Mouse (Mus musculus) MEL (cell line): ENCODE data around the gene Nans. TPM values are rescaled to one million over a fixed set of nuclear protein-coding genes. Genes with fewer than 3 reads are reported as not detected.

Source experiments
- DNase-seq: peaks from one replicate; pipeline ENCODE4 v3.0.0; 2011; ENCODE audit warnings: low read depth, low spot score
- H3K27ac ChIP-seq: 2 replicates; pipeline ENCODE4 v1.5.1; 2012; ENCODE audit warnings: low read depth, mild to moderate bottlenecking, control low read depth, low read length, moderate library complexity; ENCODE audit not compliant: control insufficient read depth
- H3K27me3 ChIP-seq, 2 experiments: fragments of 150-350 bp in 1 of 2; sonication (generic) in 1 of 2; 2 replicates each; pipeline ENCODE4 v1.6.1; 2012; ENCODE audit warnings: low read length in 2 of 2, mild to moderate bottlenecking in 2 of 2, improper control_type of control experiment in 1 of 2, moderate library complexity in 1 of 2; ENCODE audit not compliant: insufficient read depth in 2 of 2, control insufficient read depth in 1 of 2
- H3K36me3 ChIP-seq, 2 experiments: 2 replicates each; pipeline ENCODE4 v1.6.1; 2012 to 2014; ENCODE audit warnings: low read length in 2 of 2, improper control_type of control experiment in 1 of 2, inconsistent platforms in 1 of 2, mild to moderate bottlenecking in 1 of 2; ENCODE audit not compliant: insufficient read depth in 2 of 2, control insufficient read depth in 1 of 2
- H3K4me1 ChIP-seq, 2 experiments: fragments of 150-350 bp in 1 of 2; sonication (generic) in 1 of 2; 2 replicates each; pipeline ENCODE4 v1.6.1; 2012; ENCODE audit warnings: low read length in 2 of 2, improper control_type of control experiment in 1 of 2, mild to moderate bottlenecking in 1 of 2; ENCODE audit not compliant: insufficient read depth in 2 of 2, control insufficient read depth in 1 of 2
- H3K4me3 ChIP-seq, 2 experiments: fragments of 150-350 bp in 1 of 2; sonication (generic) in 1 of 2; 2 replicates each; pipeline ENCODE4 v1.5.1; 2012; ENCODE audit warnings: low read depth in 2 of 2, low read length in 2 of 2, mild to moderate bottlenecking in 2 of 2, moderate library complexity in 2 of 2, control low read depth in 1 of 2, improper control_type of control experiment in 1 of 2; ENCODE audit not compliant: control insufficient read depth in 1 of 2, insufficient read depth in 1 of 2
- H3K79me2 ChIP-seq: 2 replicates; pipeline ENCODE4 v1.6.1; 2012; ENCODE audit warnings: mild to moderate bottlenecking, low read length, moderate library complexity; ENCODE audit not compliant: control insufficient read depth, poor library complexity, insufficient read depth
- H3K9ac ChIP-seq: 2 replicates; pipeline ENCODE4 v1.6.1; 2012; ENCODE audit warnings: low read depth, mild to moderate bottlenecking, control low read depth, low read length, moderate library complexity; ENCODE audit not compliant: control insufficient read depth, poor library complexity, severe bottlenecking
- H3K9me3 ChIP-seq: fragments of 150-350 bp; sonication (generic); replicated peaks from 2 replicates; pipeline ENCODE4 v1.6.1; 2012; ENCODE audit warnings: mild to moderate bottlenecking, low read length, improper control_type of control experiment, moderate library complexity; ENCODE audit not compliant: insufficient read depth
- CHD1 ChIP-seq: IDR thresholded peaks from 2 replicates; pipeline ENCODE4 v1.6.1; 2012; ENCODE audit warnings: low read depth, mild to moderate bottlenecking, inconsistent platforms, low read length, improper control_type of control experiment
- CTCF ChIP-seq, 3 experiments: IDR thresholded peaks in 2 of 3; conservative IDR thresholded peaks in 1 of 3; 2 replicates each; pipeline ENCODE4 v1.5.1; 2011 to 2012; ENCODE audit warnings: low read length in 3 of 3, low read depth in 2 of 3, mild to moderate bottlenecking in 2 of 3, improper control_type of control experiment in 1 of 3, inconsistent platforms in 1 of 3, mixed read lengths in 1 of 3, moderate library complexity in 1 of 3; ENCODE audit not compliant: control insufficient read depth in 1 of 3, insufficient read depth in 1 of 3, poor library complexity in 1 of 3, severe bottlenecking in 1 of 3
- ELF1 ChIP-seq: IDR thresholded peaks from 2 replicates; pipeline ENCODE4 v1.6.1; 2014; ENCODE audit warnings: low read depth, mild to moderate bottlenecking, inconsistent platforms, low read length, improper control_type of control experiment, moderate library complexity
- EP300 ChIP-seq, 2 experiments: IDR thresholded peaks; 2 replicates each; pipeline ENCODE4 v1.6.1; 2011; ENCODE audit warnings: improper control_type of control experiment in 2 of 2, low read length in 2 of 2, low read depth in 1 of 2, mild to moderate bottlenecking in 1 of 2
- ETS1 ChIP-seq: IDR thresholded peaks from 2 replicates; pipeline ENCODE4 v1.6.1; 2012; ENCODE audit warnings: low read depth, mild to moderate bottlenecking, inconsistent platforms, low read length, improper control_type of control experiment, moderate library complexity
- GATA1 ChIP-seq: IDR thresholded peaks from 2 replicates; pipeline ENCODE4 v1.6.1; 2011; ENCODE audit warnings: low read depth, low read length, improper control_type of control experiment
- HCFC1 ChIP-seq: IDR thresholded peaks from 2 replicates; pipeline ENCODE4 v1.6.1; 2012; ENCODE audit warnings: low read depth, mild to moderate bottlenecking, inconsistent platforms, low read length, improper control_type of control experiment, moderate library complexity
- JUND ChIP-seq: IDR thresholded peaks from 2 replicates; pipeline ENCODE4 v1.6.1; 2011; ENCODE audit warnings: low read depth, mild to moderate bottlenecking, improper control_type of control experiment, low read length
- KAT2A ChIP-seq: conservative IDR thresholded peaks from 2 replicates; pipeline ENCODE4 v1.6.1; 2012; ENCODE audit warnings: low read depth, low read length, improper control_type of control experiment, inconsistent platforms
- MAFK ChIP-seq: IDR thresholded peaks from 2 replicates; pipeline ENCODE4 v1.6.1; 2011; ENCODE audit warnings: low read depth, mild to moderate bottlenecking, low read length, improper control_type of control experiment, borderline replicate concordance
- MAX ChIP-seq: IDR thresholded peaks from 2 replicates; pipeline ENCODE4 v1.6.1; 2011; ENCODE audit warnings: low read length, improper control_type of control experiment
- MAZ ChIP-seq: IDR thresholded peaks from 2 replicates; pipeline ENCODE4 v1.6.1; 2012; ENCODE audit warnings: low read depth, mild to moderate bottlenecking, inconsistent platforms, low read length, improper control_type of control experiment
- MXI1 ChIP-seq: IDR thresholded peaks from 2 replicates; pipeline ENCODE4 v1.6.1; 2011; ENCODE audit warnings: mild to moderate bottlenecking, low read depth, low read length, improper control_type of control experiment
- MYC ChIP-seq: IDR thresholded peaks from 2 replicates; pipeline ENCODE4 v1.6.1; 2011; ENCODE audit warnings: low read depth, mild to moderate bottlenecking, low read length, improper control_type of control experiment, moderate library complexity
- NELFE ChIP-seq: IDR thresholded peaks from 2 replicates; pipeline ENCODE4 v1.6.1; 2011; ENCODE audit warnings: low read depth, low read length, improper control_type of control experiment
- NRF1 ChIP-seq: IDR thresholded peaks from 2 replicates; pipeline ENCODE4 v1.6.1; 2014; ENCODE audit warnings: low read depth, mild to moderate bottlenecking, inconsistent platforms, low read length, improper control_type of control experiment, moderate library complexity; ENCODE audit not compliant: poor library complexity, insufficient read depth, severe bottlenecking
- POLR2A ChIP-seq, 2 experiments: IDR thresholded peaks; 2 replicates each; pipeline ENCODE4 v1.6.1; 2011 to 2012; ENCODE audit warnings: low read length in 2 of 2, mild to moderate bottlenecking in 2 of 2, control low read depth in 1 of 2, improper control_type of control experiment in 1 of 2, low read depth in 1 of 2, moderate library complexity in 1 of 2; ENCODE audit not compliant: control insufficient read depth in 1 of 2, insufficient read depth in 1 of 2, poor library complexity in 1 of 2
- POLR2AphosphoS2 ChIP-seq: IDR thresholded peaks from 2 replicates; pipeline ENCODE4 v1.6.1; 2011; ENCODE audit warnings: low read length, improper control_type of control experiment
- POLR2AphosphoS5 ChIP-seq: IDR thresholded peaks from 2 replicates; pipeline ENCODE4 v1.6.1; 2012; ENCODE audit warnings: low read depth, borderline replicate concordance, mild to moderate bottlenecking, inconsistent platforms, low read length, moderate library complexity, mixed read lengths
- RCOR1 ChIP-seq: IDR thresholded peaks from 2 replicates; pipeline ENCODE4 v1.6.1; 2012; ENCODE audit warnings: low read depth, mild to moderate bottlenecking, inconsistent platforms, low read length, improper control_type of control experiment
- SIN3A ChIP-seq: IDR thresholded peaks from 2 replicates; pipeline ENCODE4 v1.6.1; 2012; ENCODE audit warnings: low read length, improper control_type of control experiment, inconsistent platforms
- SMC3 ChIP-seq: IDR thresholded peaks from 2 replicates; pipeline ENCODE4 v1.6.1; 2011; ENCODE audit warnings: low read depth, low read length, improper control_type of control experiment
- TAL1 ChIP-seq: IDR thresholded peaks from 2 replicates; pipeline ENCODE4 v1.6.1; 2012; ENCODE audit warnings: mild to moderate bottlenecking, inconsistent platforms, low read length, moderate library complexity, mixed read lengths
- TCF12 ChIP-seq: IDR thresholded peaks from 2 replicates; pipeline ENCODE4 v1.6.1; 2014; ENCODE audit warnings: low read depth, mild to moderate bottlenecking, inconsistent platforms, low read length, improper control_type of control experiment, moderate library complexity
- USF1 ChIP-seq: IDR thresholded peaks from 2 replicates; pipeline ENCODE4 v1.6.1; 2014; ENCODE audit warnings: low read depth, mild to moderate bottlenecking, inconsistent platforms, low read length, improper control_type of control experiment, moderate library complexity
- ZC3H11A ChIP-seq: IDR thresholded peaks from 2 replicates; pipeline ENCODE4 v1.6.1; 2012; ENCODE audit warnings: low read depth, mild to moderate bottlenecking, inconsistent platforms, low read length, improper control_type of control experiment
- ZKSCAN1 ChIP-seq: IDR thresholded peaks from 2 replicates; pipeline ENCODE4 v1.6.1; 2012; ENCODE audit warnings: low read depth, mild to moderate bottlenecking, inconsistent platforms, low read length, improper control_type of control experiment, moderate library complexity
- ZMIZ1 ChIP-seq: IDR thresholded peaks from 2 replicates; pipeline ENCODE4 v1.6.1; 2012; ENCODE audit warnings: low read depth, mild to moderate bottlenecking, inconsistent platforms, low read length, improper control_type of control experiment, moderate library complexity
- ZNF384 ChIP-seq: IDR thresholded peaks from 2 replicates; pipeline ENCODE4 v1.6.1; 2012; ENCODE audit warnings: low read depth, mild to moderate bottlenecking, inconsistent platforms, low read length, improper control_type of control experiment
- polyA plus RNA-seq, 2 experiments: library from polyadenylated mRNA; stranded (reverse) in 1 of 2; unstranded in 1 of 2; fragments of >175 nt in 1 of 2; fragments of >200 nt in 1 of 2; gene quantifications; 2 replicates each; pipeline versions ENCODE4 v1.2.1 to v1.2.4; 2012; ENCODE audit warnings: low replicate concordance in 2 of 2, low read depth in 1 of 2; ENCODE audit not compliant: insufficient read length in 2 of 2, insufficient read depth in 1 of 2, missing spikeins in 1 of 2
- total RNA-seq: library from RNA; depleted of rRNA; stranded (reverse); fragments of 300-350 nt; gene quantifications from 2 replicates; pipeline ENCODE4 v1.2.3, GENCODE M21; 2012

Nans gene
- total and polyA plus RNA-seq, 3 experiments: 136 to 246 (median 182) TPM

- H3K4me3 ChIP-seq: no peak overlapping the region
- no peak overlapping the region for H3K9ac ChIP-seq
- TF ChIP-seq GATA1 (0 out of 2 replicates have a peak, but pooled peaks have one; percentile 10), JUND (no peak), POLR2AphosphoS2 (peak; percentile 64)
- DNase-seq: no peak
- no peaks in the 10 kb centered on the region; the same call in 1 of the 2 replicates for H3K79me2 ChIP-seq
- H3K9me3 ChIP-seq: no peaks in the 10 kb centered on the region
- H3K4me1 ChIP-seq: peaks cover 6 to 14% of the 10 kb centered on the region in 2 experiments
- H3K27me3 ChIP-seq: no peaks in the 10 kb centered on the region
- H3K27ac ChIP-seq: no peak overlapping the region
- H3K36me3 ChIP-seq: peaks cover 2 to 10% of the 10 kb centered on the region in 2 experiments; a peak in 3 of 4 replicates
These were observed 16.5 kb downstream of the Nans start for GRCm38 (mm10) chr4:46505361-46506057.

- peaks cover 6 to 14% of the 10 kb centered on the region in 2 experiments for H3K4me1 ChIP-seq
- peak overlapping the region; percentile 72 for H3K9ac ChIP-seq
- no peaks in the 10 kb centered on the region for H3K27me3 ChIP-seq
- DNase-seq: peak; percentile 96
- H3K79me2 ChIP-seq: no peaks in the 10 kb centered on the region; the same call in 1 of the 2 replicates
- no peak overlapping the region for H3K27ac ChIP-seq
- H3K4me3 ChIP-seq: peak overlapping the region; percentile 61 to 78
- no peaks in the 10 kb centered on the region for H3K9me3 ChIP-seq
- H3K36me3 ChIP-seq: peaks cover 2 to 10% of the 10 kb centered on the region in 2 experiments; a peak in 2 of 4 replicates
- TF ChIP-seq MXI1 (peak; percentile 96), NRF1 (peak; percentile 84), MAX (peak; percentile 84), MYC (peak; percentile 48; the same call in 1 of the 2 replicates), USF1 (peak; percentile 86), KAT2A (no peak), POLR2AphosphoS5 (no peak), CTCF (IDR thresholded peaks at IDR 0.05 in 2 of 3, conservative IDR thresholded peaks at IDR 0.05 in 1 of 3; ENCODE audit: control insufficient read depth in 1 of 3, insufficient read depth in 1 of 3, low read depth in 2 of 3, low read length in 3 of 3, poor library complexity in 1 of 3, severe bottlenecking in 1 of 3) (no peak), SIN3A (peak; percentile 66), MAZ (no peak; the same call in 1 of the 2 replicates), JUND (no peak), ZKSCAN1 (no peak; the same call in 1 of the 2 replicates), NELFE (peak; percentile 74), RCOR1 (no peak), ZMIZ1 (peak; percentile 77; the same call in 1 of the 2 replicates), MAFK (no peak), CHD1 (no peak), ZNF384 (no peak), EP300 (IDR thresholded peaks at IDR 0.05; ENCODE audit: low read depth in 1 of 2, low read length in 2 of 2) (no peak), TAL1 (no peak), TCF12 (peak; percentile 72), HCFC1 (peak; percentile 60), SMC3 (no peak), POLR2A (IDR thresholded peaks at IDR 0.05; ENCODE audit: control insufficient read depth in 1 of 2, insufficient read depth in 1 of 2, low read depth in 1 of 2, low read length in 2 of 2, poor library complexity in 1 of 2) (peak; percentile 62 to 66; a peak in 3 of 4 replicates), ZC3H11A (no peak), ELF1 (no peak), ETS1 (peak; percentile 22; the same call in 1 of the 2 replicates), GATA1 (no peak)
These were observed 18.0 kb downstream of the Nans start for GRCm38 (mm10) chr4:46506801-46507610.
